ENCODE assay signal across 7 mouse cellular contexts in genomic region chr11:52395940-52396596, GRCm38 (mm10). TPM values are rescaled to one million over a fixed set of nuclear protein-coding genes. Genes with fewer than 3 reads are reported as not detected.
DNase-seq lines count a peak whose midpoint lies in the region; ATAC-seq lines count a peak whose summit lies in the region.

9530068E07Rik (plus strand) TSS chr11:52396428.

- H3K27me3 ChIP-seq in embryonic facial prominence, embryonic 10.5 days (replicated peaks; ENCODE audit: low read depth, poor library complexity, severe bottlenecking): no peaks in the 10 kb centered on the region
- no peaks in the 10 kb centered on the region for H3K27me3 ChIP-seq in limb, embryonic 10.5 days (ENCODE audit: low read depth, poor library complexity, severe bottlenecking)
- no peaks in the 10 kb centered on the region for H3K27me3 ChIP-seq in midbrain, embryonic 13.5 days

- H3K27ac ChIP-seq in embryonic facial prominence, embryonic 10.5 days (replicated peaks): peak within 1 kb of the TSS; percentile 98
- peak within 1 kb of the TSS; percentile 98 for H3K27ac ChIP-seq in limb, embryonic 10.5 days
- peak within 1 kb of the TSS; percentile 90 for H3K27ac ChIP-seq in midbrain, embryonic 13.5 days

- peak within 1 kb of the TSS; percentile 98 for H3K4me3 ChIP-seq in embryonic facial prominence, embryonic 10.5 days
- H3K4me3 ChIP-seq in limb, embryonic 10.5 days: peak within 1 kb of the TSS; percentile 99
- H3K4me3 ChIP-seq in midbrain, embryonic 13.5 days (replicated peaks): peak within 1 kb of the TSS; percentile 95

- peak; percentile 95 for DNase-seq in adrenal gland, postnatal 10 days
- peak; percentile 93 for DNase-seq in embryonic facial prominence, embryonic 10.5 days (ENCODE audit: low spot score)
- peak; percentile 90 for DNase-seq in kidney, adult 11 months
- peak; percentile 95 for DNase-seq in limb, embryonic 10.5 days (ENCODE audit: low spot score)
- DNase-seq in spleen, adult 12 weeks (ENCODE audit: low spot score): peak; percentile 83

- ATAC-seq in granulocyte monocyte progenitor cell, adult 5-6 weeks (replicated peaks; ENCODE audit: poor library complexity, severe bottlenecking): peak; percentile 91
- peak; percentile 96 for ATAC-seq in midbrain, embryonic 13.5 days

- 1% methylated on average over 38 of the region's 38 CpGs for WGBS in embryonic facial prominence, embryonic 10.5 days
- 2% methylated on average over 38 of the region's 38 CpGs for WGBS in limb, embryonic 10.5 days
- WGBS in midbrain, embryonic 13.5 days: under 1% methylated on average over 38 of the region's 38 CpGs

- H3K9me3 ChIP-seq in embryonic facial prominence, embryonic 10.5 days: no peaks in the 10 kb centered on the region
- H3K9me3 ChIP-seq in limb, embryonic 10.5 days (replicated peaks): no peaks in the 10 kb centered on the region
- H3K9me3 ChIP-seq in midbrain, embryonic 13.5 days: no peaks in the 10 kb centered on the region

- peak within 1 kb of the TSS; percentile 85 for H3K4me2 ChIP-seq in midbrain, embryonic 13.5 days (replicated peaks)

- H3K9ac ChIP-seq in midbrain, embryonic 13.5 days (replicated peaks): peak within 1 kb of the TSS; percentile 96

- peaks cover 11% of the 10 kb centered on the region for H3K4me1 ChIP-seq in embryonic facial prominence, embryonic 10.5 days
- H3K4me1 ChIP-seq in limb, embryonic 10.5 days: peaks cover 12% of the 10 kb centered on the region; the same call in 1 of the 2 replicates
- H3K4me1 ChIP-seq in midbrain, embryonic 13.5 days (replicated peaks): peaks cover 32% of the 10 kb centered on the region

- H3K36me3 ChIP-seq in embryonic facial prominence, embryonic 10.5 days (replicated peaks): peaks cover 29% of the 10 kb centered on the region
- H3K36me3 ChIP-seq in limb, embryonic 10.5 days: peaks cover 22% of the 10 kb centered on the region
- H3K36me3 ChIP-seq in midbrain, embryonic 13.5 days: 0 out of 2 replicates have a peak, but pooled peaks cover 7% of the 10 kb centered on the region

RNA-seq across cellular contexts. Expression of gene 9530068E07Rik, which starts in this region (rescaled TPM):
- 100 to 1,000 TPM; 137 to 139 TPM for total RNA-seq in adrenal gland, postnatal 10 days (2021)
- 165 and 169 TPM in 2 replicates for polyA plus RNA-seq in embryonic facial prominence, embryonic 10.5 days (2016; fragmentation: Nextera tagmentation; extraction: Ambion mirVana)
- total RNA-seq in granulocyte monocyte progenitor cell, adult 5-6 weeks (2014; fragmentation: Nextera tagmentation): 90.0 and 106 TPM in 2 replicates
- 82.7 and 86.4 TPM in 2 replicates for total RNA-seq in granulocyte monocyte progenitor cell, adult 5-6 weeks (2017)
- 157 and 163 TPM in 2 replicates for polyA plus RNA-seq in limb, embryonic 10.5 days (2016; fragmentation: Nextera tagmentation; extraction: Ambion mirVana)
- polyA plus RNA-seq in midbrain, embryonic 13.5 days (2015; fragmentation: Nextera tagmentation; extraction: Ambion mirVana): 127 and 131 TPM in 2 replicates

Comparison
In these comparisons a context has a peak if more than half of its experiments do, and no peak if none do; other contexts are left out.
1. Peak in every context shown above with its lines: DNase-seq, ATAC-seq, H3K4me3 ChIP-seq and H3K27ac ChIP-seq.